Mouse (Mus musculus) forebrain, embryonic 12.5 days (tissue): ENCODE measurements at regions not wholly inside any gene's neighbourhood (a gene's known extent, or its start where the extent isn't known, plus 50 kb on each side); places are given as distances from the start of the nearest gene placed in this dataset.
"Not testable (repeated sequence)": the region's sequence is repeated elsewhere in the genome, so short reads cannot be mapped to it uniquely, and the experiment has no call there.

Source experiments
- ATAC-seq: fragments of 200-750 bp; cut with Nextera tagmentation; 2 replicates; pipeline ENCODE4 v1.8.0; 2017; ENCODE audit warnings: moderate TSS enrichment; ENCODE audit not compliant: low FRiP score
- H3K27ac ChIP-seq: fragments of 300-500 bp; sonication (generic); 2 replicates; pipeline ENCODE4 v1.5.1; 2016; ENCODE audit warnings: mild to moderate bottlenecking
- H3K27me3 ChIP-seq: fragments of 300-500 bp; sonication (generic); 2 replicates; pipeline ENCODE4 v1.6.1; 2016; ENCODE audit warnings: mild to moderate bottlenecking
- H3K36me3 ChIP-seq: fragments of 300-500 bp; sonication (generic); replicated peaks from 2 replicates; pipeline ENCODE4 v1.6.1; 2016; ENCODE audit warnings: mild to moderate bottlenecking
- H3K4me1 ChIP-seq: fragments of 300-500 bp; sonication (generic); 2 replicates; pipeline ENCODE4 v1.6.1; 2016
- H3K4me2 ChIP-seq: fragments of 300-500 bp; sonication (generic); 2 replicates; pipeline ENCODE4 v1.6.1; 2016; ENCODE audit warnings: mild to moderate bottlenecking, moderate library complexity
- H3K4me3 ChIP-seq: fragments of 300-500 bp; sonication (generic); replicated peaks from 2 replicates; pipeline ENCODE4 v1.5.1; 2016; ENCODE audit warnings: mild to moderate bottlenecking
- H3K9ac ChIP-seq: fragments of 300-500 bp; sonication (generic); 2 replicates; pipeline ENCODE4 v1.6.1; 2016; ENCODE audit warnings: mild to moderate bottlenecking
- H3K9me3 ChIP-seq: fragments of 300-500 bp; sonication (generic); 2 replicates; pipeline ENCODE4 v1.6.1; 2016
- WGBS: fragments of 180-500 bp; shearing (Covaris S2); methylation state at CpG from one replicate; pipeline ENCODE4 v1.1.7; 2016; 5-methylcytosine and 5-hydroxymethylcytosine counted together

- H3K27ac ChIP-seq = no peak overlapping the region
- H3K4me1 ChIP-seq = no peaks in the 10 kb centered on the region
- H3K27me3 ChIP-seq = no peaks in the 10 kb centered on the region
- no peaks in the 10 kb centered on the region for H3K36me3 ChIP-seq
- no peak overlapping the region for H3K4me2 ChIP-seq
- WGBS = 82% methylated on average over 2 of the region's 2 CpGs
- no peak overlapping the region for H3K4me3 ChIP-seq
- no peaks in the 10 kb centered on the region for H3K9me3 ChIP-seq
- H3K9ac ChIP-seq = no peak overlapping the region
- ATAC-seq = no peak
These were observed 138.5 kb downstream of the Rdh14 start for GRCm38 (mm10) chr12:10529077-10529476.

GRCm38 (mm10) chr12:10530996-10531395 lies 140.4 kb downstream of the Rdh14 start:
- WGBS = 87% methylated on average over 3 of the region's 3 CpGs
- H3K36me3 ChIP-seq = no peaks in the 10 kb centered on the region
- H3K9me3 ChIP-seq = no peaks in the 10 kb centered on the region
- no peak overlapping the region for H3K4me3 ChIP-seq
- no peaks in the 10 kb centered on the region for H3K4me1 ChIP-seq
- no peak overlapping the region for H3K27ac ChIP-seq
- ATAC-seq = no peak
- H3K27me3 ChIP-seq = no peaks in the 10 kb centered on the region
- no peak overlapping the region for H3K4me2 ChIP-seq
- H3K9ac ChIP-seq = no peak overlapping the region

DNA sequence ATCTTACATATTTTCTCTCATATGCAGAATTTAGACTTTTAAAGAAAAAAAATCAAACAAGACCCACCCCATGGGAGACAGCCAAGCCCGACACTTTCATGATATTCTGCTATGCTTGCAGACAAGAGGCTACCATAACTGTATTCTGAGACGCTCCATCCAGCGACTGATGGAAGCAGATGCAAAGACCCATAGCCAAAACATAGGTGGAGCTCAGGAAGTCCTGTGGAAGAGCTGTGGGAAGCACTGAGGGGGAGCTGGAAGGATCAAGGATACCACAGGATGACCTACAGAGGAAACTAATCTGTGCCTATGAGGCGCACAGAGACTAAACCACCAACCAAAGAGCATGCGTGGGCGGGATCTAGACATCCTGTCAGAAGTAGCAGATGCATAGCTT lies 143.4 kb downstream of the Rdh14 start:
- Histone ChIP-seq H3K4me2 (no peak overlapping the region), H3K4me1 (no peaks in the 10 kb centered on the region), H3K36me3 (no peaks in the 10 kb centered on the region), H3K27ac (no peak overlapping the region), H3K9ac (no peak overlapping the region), H3K4me3 (no peak overlapping the region), H3K27me3 (no peaks in the 10 kb centered on the region), H3K9me3 (no peaks in the 10 kb centered on the region)
- 86% methylated on average over 6 of the region's 6 CpGs for WGBS
- ATAC-seq = no peak

DNA sequence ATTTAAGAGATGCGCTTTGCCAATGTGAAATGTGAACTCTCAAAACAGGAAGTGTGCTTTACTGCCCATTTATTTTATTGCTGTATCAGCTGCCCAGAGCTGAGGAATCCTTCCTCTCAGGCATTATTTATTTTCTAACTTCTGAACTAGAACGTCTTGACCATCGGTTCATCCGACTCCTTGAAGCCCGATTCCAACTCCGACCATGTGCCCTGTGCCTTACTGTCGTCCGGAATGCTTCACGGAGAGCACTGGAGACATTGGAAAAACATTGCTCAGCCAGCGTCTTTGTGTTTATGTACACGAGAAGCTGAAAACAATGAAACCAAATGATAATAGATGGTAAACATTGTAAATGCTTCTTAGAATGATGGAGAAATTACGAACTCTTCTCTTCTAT lies 145.7 kb downstream of the Rdh14 start:
- 85% methylated on average over 12 of the region's 12 CpGs for WGBS
- Histone ChIP-seq H3K36me3 (no peaks in the 10 kb centered on the region), H3K27ac (no peak overlapping the region), H3K27me3 (no peaks in the 10 kb centered on the region), H3K9me3 (no peaks in the 10 kb centered on the region), H3K4me3 (no peak overlapping the region), H3K4me2 (no peak overlapping the region), H3K9ac (no peak overlapping the region), H3K4me1 (no peaks in the 10 kb centered on the region)
- ATAC-seq = no peak

DNA sequence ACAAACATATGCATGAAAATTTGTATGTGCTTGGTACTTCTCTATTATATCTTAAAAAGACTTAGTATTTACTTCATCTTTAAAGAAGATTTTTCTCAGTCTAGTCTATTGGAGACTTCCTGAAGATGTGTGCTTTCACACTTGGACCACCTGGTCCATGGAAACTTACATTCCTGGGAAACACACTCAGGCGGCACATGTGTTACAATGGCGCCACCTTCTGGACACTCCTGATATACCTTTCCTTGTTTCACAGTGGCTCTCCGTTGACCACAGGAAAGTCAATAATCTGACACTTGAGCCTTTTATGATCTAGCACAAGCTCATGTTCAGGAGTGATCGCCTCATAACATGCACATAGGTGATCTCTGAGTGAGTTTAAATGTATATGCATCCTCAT lies 146.5 kb downstream of the Rdh14 start:
- peak; percentile 70; the same call in 1 of the 2 replicates for ATAC-seq
- H3K4me3 ChIP-seq = no peak overlapping the region
- WGBS = 2% methylated on average over 4 of the region's 4 CpGs
- H3K4me1 ChIP-seq = no peaks in the 10 kb centered on the region
- no peaks in the 10 kb centered on the region for H3K36me3 ChIP-seq
- no peaks in the 10 kb centered on the region for H3K9me3 ChIP-seq
- no peak overlapping the region for H3K27ac ChIP-seq
- H3K27me3 ChIP-seq = no peaks in the 10 kb centered on the region
- no peak overlapping the region for H3K4me2 ChIP-seq
- H3K9ac ChIP-seq = no peak overlapping the region

GRCm38 (mm10) chr12:10549481-10550201 lies 159.1 kb downstream of the Rdh14 start:
- 60% methylated on average over 1 of the region's 1 CpGs for WGBS
- ATAC-seq = no peak
- H3K36me3 ChIP-seq = no peaks in the 10 kb centered on the region
- no peaks in the 10 kb centered on the region for H3K9me3 ChIP-seq
- H3K4me3 ChIP-seq = no peak overlapping the region
- H3K9ac ChIP-seq = no peak overlapping the region
- H3K4me1 ChIP-seq = no peaks in the 10 kb centered on the region
- no peak overlapping the region for H3K27ac ChIP-seq
- no peak overlapping the region for H3K4me2 ChIP-seq
- H3K27me3 ChIP-seq = no peaks in the 10 kb centered on the region

- H3K4me3 ChIP-seq, H3K4me2 ChIP-seq, H3K36me3 ChIP-seq, H3K9me3 ChIP-seq, H3K27me3 ChIP-seq, H3K9ac ChIP-seq, ATAC-seq, H3K27ac ChIP-seq, H3K4me1 ChIP-seq: not testable (repeated sequence)
- WGBS = 71% methylated on average over 1 of the region's 1 CpGs
These were observed 164.1 kb downstream of the Rdh14 start for GRCm38 (mm10) chr12:10554701-10555100.

DNA sequence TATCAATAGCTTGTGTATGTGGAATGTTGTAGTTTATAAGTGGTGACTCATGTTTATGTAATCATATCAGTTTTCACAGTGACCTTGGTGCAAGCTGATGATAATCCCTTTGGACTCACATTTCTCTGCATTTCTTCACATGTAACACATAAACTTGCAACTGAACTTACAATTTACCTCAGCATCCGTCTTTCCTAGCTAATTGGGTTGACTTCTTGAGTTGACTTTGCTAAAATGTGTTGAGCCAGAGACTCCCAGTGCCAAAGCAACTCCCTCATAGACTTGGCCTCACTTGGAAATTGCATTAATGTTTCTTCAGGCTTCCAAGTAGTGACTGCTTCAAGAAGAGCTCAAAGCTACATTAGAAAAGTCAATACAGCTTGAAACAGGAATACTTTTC lies 172.4 kb downstream of the Rdh14 start:
- ATAC-seq = no peak
- Histone ChIP-seq H3K4me3 (no peak overlapping the region), H3K27me3 (no peaks in the 10 kb centered on the region), H3K9ac (no peak overlapping the region), H3K4me1 (no peaks in the 10 kb centered on the region), H3K4me2 (no peak overlapping the region), H3K27ac (no peak overlapping the region), H3K36me3 (no peaks in the 10 kb centered on the region), H3K9me3 (no peaks in the 10 kb centered on the region)
- 60% methylated on average over 1 of the region's 1 CpGs for WGBS

- Histone ChIP-seq H3K4me1 (no peaks in the 10 kb centered on the region), H3K27me3 (no peaks in the 10 kb centered on the region), H3K9me3 (no peaks in the 10 kb centered on the region), H3K4me3 (no peak overlapping the region), H3K36me3 (no peaks in the 10 kb centered on the region), H3K9ac (no peak overlapping the region), H3K4me2 (no peak overlapping the region), H3K27ac (no peak overlapping the region)
- no peak for ATAC-seq
- 95% methylated on average over 2 of the region's 2 CpGs for WGBS
These were observed 177.3 kb downstream of the Rdh14 start for GRCm38 (mm10) chr12:10567881-10568280.

DNA sequence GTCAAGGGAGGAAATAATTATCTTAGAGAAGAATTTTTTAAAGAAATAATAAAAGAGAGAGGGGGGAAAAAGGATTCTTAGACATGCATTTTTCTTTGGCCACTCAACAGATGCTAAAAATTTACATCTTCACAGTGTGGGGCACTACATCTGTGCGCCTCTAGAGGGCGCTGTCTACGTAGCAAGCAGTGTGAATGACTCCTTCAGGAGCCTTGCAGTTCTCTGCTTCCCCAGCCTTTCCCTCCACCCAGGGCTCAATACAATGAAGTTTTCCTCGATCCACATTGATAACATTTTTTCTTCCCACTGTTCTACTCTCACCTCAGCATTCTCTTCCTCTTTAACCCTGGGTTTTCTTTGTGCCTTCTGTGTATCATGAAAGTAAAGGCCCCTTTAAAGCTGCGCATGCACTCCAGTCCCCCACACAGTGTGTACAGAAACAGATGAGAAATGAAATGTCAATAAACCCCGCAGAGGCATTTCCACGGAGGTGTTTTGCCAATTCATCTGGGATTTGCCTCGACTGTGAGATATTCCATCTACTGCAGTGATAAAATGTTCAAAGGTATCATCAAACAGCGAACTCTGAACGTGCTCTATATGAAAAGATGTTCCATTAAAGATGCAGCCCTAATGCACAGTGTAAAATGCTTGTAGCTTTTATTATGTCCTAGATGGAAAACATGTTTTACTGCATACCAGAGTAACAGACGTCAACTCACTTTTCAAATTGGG lies 181.2 kb downstream of the Rdh14 start:
- WGBS = 66% methylated on average over 11 of the region's 11 CpGs
- ATAC-seq = no peak

GRCm38 (mm10) chr12:10572378-10572650 lies 181.7 kb downstream of the Rdh14 start:
- no peak for ATAC-seq
- H3K36me3 ChIP-seq = no peaks in the 10 kb centered on the region
- WGBS = 74% methylated on average over 5 of the region's 5 CpGs
- H3K9ac ChIP-seq = no peak overlapping the region
- no peak overlapping the region for H3K4me2 ChIP-seq
- H3K27ac ChIP-seq = no peak overlapping the region
- no peaks in the 10 kb centered on the region for H3K4me1 ChIP-seq
- H3K4me3 ChIP-seq = no peak overlapping the region
- H3K27me3 ChIP-seq = no peaks in the 10 kb centered on the region
- no peaks in the 10 kb centered on the region for H3K9me3 ChIP-seq

More for the DNA sequence above, 181.2 kb downstream of the Rdh14 start:
- Histone ChIP-seq H3K36me3 (no peaks in the 10 kb centered on the region), H3K4me2 (no peak overlapping the region), H3K27me3 (no peaks in the 10 kb centered on the region), H3K4me3 (no peak overlapping the region), H3K9ac (no peak overlapping the region), H3K27ac (no peak overlapping the region), H3K9me3 (no peaks in the 10 kb centered on the region), H3K4me1 (no peaks in the 10 kb centered on the region)

DNA sequence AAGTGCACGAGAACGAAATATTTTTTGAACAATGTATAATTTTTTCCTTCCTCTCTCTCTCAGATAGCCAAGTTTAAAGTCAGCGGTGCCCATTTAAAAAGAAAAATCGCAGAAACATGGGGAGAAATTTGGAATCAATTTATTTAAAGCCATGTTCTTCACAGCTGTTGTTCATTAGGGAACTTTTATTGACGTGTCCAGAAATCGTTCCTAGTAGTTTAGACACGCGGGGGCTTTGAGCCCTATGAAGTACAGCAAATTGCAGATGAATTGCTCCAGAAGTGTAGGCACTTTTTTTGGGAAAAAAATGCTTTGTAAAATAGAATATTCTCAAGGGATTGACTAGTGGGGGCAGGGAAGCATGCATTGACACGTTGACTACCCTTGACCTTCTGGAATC lies 182.8 kb downstream of the Rdh14 start:
- no peaks in the 10 kb centered on the region for H3K4me1 ChIP-seq
- no peak overlapping the region for H3K4me2 ChIP-seq
- no peak overlapping the region for H3K27ac ChIP-seq
- H3K27me3 ChIP-seq = no peaks in the 10 kb centered on the region
- ATAC-seq = no peak
- H3K9ac ChIP-seq = no peak overlapping the region
- no peaks in the 10 kb centered on the region for H3K9me3 ChIP-seq
- WGBS = 81% methylated on average over 9 of the region's 9 CpGs
- no peaks in the 10 kb centered on the region for H3K36me3 ChIP-seq
- no peak overlapping the region for H3K4me3 ChIP-seq
